Mouse (Mus musculus): Measurements from ENCODE around the gene Olfr1262.

The Olfr1262 gene

DNA sequence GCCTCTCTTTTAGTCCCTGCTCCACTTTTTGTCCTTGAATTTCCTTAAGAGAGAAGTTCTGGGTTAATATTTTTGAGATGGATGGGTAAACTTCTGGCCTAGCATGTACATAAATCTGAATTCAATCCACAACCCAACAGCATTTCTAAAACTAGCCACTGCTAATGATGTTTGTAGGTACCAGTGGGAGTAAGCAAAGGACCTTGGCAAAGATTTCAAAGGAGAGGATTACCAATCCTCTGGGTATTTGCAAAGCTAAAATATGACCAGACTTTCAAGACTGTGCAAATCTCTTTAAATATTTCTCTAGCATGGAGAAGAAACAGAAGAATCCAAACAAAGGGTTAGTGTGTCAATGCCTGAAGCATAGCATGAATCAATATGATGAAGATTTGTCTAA, at the start of gene Olfr1262:
Gene Olfr1262, plus strand, starts transcription at position 301 of the 400 bp plus-strand sequence.
- no peak for DNase-seq (ENCODE audit: low spot score in 2 of 2)

DNA sequence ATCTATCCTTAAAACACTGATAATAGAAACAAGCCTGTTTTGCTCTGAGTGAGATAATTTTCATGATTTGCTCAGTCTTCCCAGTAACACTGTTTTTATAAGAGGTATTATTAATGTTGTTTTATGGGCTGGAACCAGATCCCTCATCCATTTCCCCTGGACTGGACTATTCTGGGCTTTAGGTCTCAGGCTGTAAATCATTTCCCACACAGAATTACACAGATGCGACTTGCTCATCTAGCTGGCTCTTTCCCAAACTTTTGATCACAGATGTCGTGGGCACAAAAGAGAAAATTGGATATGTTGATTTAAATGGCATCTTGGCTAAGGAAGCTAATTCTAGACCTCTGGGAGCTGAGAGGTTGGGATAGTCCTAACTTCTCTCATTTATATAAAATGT, 25.8 kb upstream of the Olfr1262 start, which contains the start of gene Olfr1260:
Gene Olfr1260, plus strand, starts transcription at position 157 of the 400 bp plus-strand sequence.
- DNase-seq (ENCODE audit: low spot score in 2 of 2) = no peak

GRCm38 (mm10) chr2:89977709-89978108, 22.2 kb upstream of the Olfr1262 start:
- no peak for DNase-seq (ENCODE audit: low spot score in 2 of 2)

DNA sequence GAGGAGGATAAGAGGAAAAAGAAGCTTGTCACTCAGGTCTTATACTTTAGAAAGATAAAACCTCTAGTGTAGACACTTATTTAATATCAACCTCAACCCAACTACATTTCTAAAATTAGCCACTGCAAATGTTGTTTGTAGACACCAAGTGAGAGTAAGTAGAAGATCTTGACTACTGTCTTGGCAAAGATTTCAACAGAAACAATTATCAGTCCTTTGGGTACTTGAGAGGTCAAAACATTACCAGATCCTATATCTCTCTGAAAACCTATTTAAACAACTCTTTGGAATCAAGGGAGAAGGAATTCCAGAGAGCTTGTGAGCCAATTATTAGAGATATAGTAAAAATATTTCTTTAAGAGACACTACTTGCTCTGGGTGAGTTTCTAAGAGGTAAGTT, 9.0 kb upstream of the Olfr1262 start, which contains the start of gene Olfr1261:
Gene Olfr1261, plus strand, starts transcription at position 301 of the 400 bp plus-strand sequence.
- DNase-seq (ENCODE audit: low spot score in 2 of 2) = no peak

- no peak for DNase-seq (ENCODE audit: low spot score in 2 of 2)
Measured at GRCm38 (mm10) chr2:90011831-90012230, 11.9 kb downstream of the Olfr1262 start, which contains the start of gene Olfr1263. TSS of gene Olfr1263 (plus strand) at chr2:90012131.

- DNase-seq (ENCODE audit: low spot score in 2 of 2) = no peak
Measured at GRCm38 (mm10) chr2:90025477-90025876, 25.5 kb downstream of the Olfr1262 start, which contains the start of gene Olfr1264. TSS of gene Olfr1264 (minus strand) at chr2:90025577.

- no peak for DNase-seq (ENCODE audit: low spot score in 2 of 2)
Measured at GRCm38 (mm10) chr2:90035037-90035436, 35.1 kb downstream of the Olfr1262 start, which contains the start of gene Olfr1265. TSS of gene Olfr1265 (plus strand) at chr2:90035337.

Data from spleen, postnatal 10 days (tissue).